Mouse (Mus musculus): Measurements from ENCODE around the gene Schip1.
"Not testable (repeated sequence)": the region's sequence is repeated elsewhere in the genome, so short reads cannot be mapped to it uniquely, and the experiment has no call there.

The Schip1 gene

GRCm38 (mm10) chr3:68064731-68065130 is at the start of gene Schip1:
Gene Schip1, plus strand, starts transcription at chr3:68064802.
- DNase-seq (ENCODE audit: low read depth, low spot score), result no peak

GRCm38 (mm10) chr3:68015786-68016185 is 48.8 kb upstream of the Schip1 start:
- DNase-seq (ENCODE audit: low read depth, low spot score), result no peak

GRCm38 (mm10) chr3:68019401-68019800 is 45.2 kb upstream of the Schip1 start:
- DNase-seq (ENCODE audit: low read depth, low spot score), result no peak

- no peak for DNase-seq (ENCODE audit: low read depth, low spot score)
Observed at GRCm38 (mm10) chr3:68036097-68036496, 28.5 kb upstream of the Schip1 start.

GRCm38 (mm10) chr3:68042951-68043350 is 21.7 kb upstream of the Schip1 start:
- DNase-seq (ENCODE audit: low read depth, low spot score), result no peak

- no peak for DNase-seq (ENCODE audit: low read depth, low spot score)
Observed at GRCm38 (mm10) chr3:68045475-68046416, 18.9 kb upstream of the Schip1 start.

GRCm38 (mm10) chr3:68053538-68053937 is 11.1 kb upstream of the Schip1 start:
- no peak for DNase-seq (ENCODE audit: low read depth, low spot score)

- DNase-seq (ENCODE audit: low read depth, low spot score), result no peak
Observed at GRCm38 (mm10) chr3:68055071-68055470, 9.5 kb upstream of the Schip1 start.

- DNase-seq (ENCODE audit: low read depth, low spot score), result peak; percentile 31
Observed at GRCm38 (mm10) chr3:68056373-68057275, 8.0 kb upstream of the Schip1 start.

GRCm38 (mm10) chr3:68059162-68059800 is 5.3 kb upstream of the Schip1 start:
- DNase-seq (ENCODE audit: low read depth, low spot score), result no peak

- DNase-seq (ENCODE audit: low read depth, low spot score), result no peak
Observed at GRCm38 (mm10) chr3:68071395-68072386, 7.1 kb downstream of the Schip1 start.

GRCm38 (mm10) chr3:68077406-68077805 is 12.8 kb downstream of the Schip1 start:
- DNase-seq (ENCODE audit: low read depth, low spot score), result no peak

GRCm38 (mm10) chr3:68085024-68085423 is 20.4 kb downstream of the Schip1 start:
- no peak for DNase-seq (ENCODE audit: low read depth, low spot score)

- DNase-seq (ENCODE audit: low read depth, low spot score), result no peak
Observed at GRCm38 (mm10) chr3:68092108-68092507, 27.5 kb downstream of the Schip1 start.

- no peak for DNase-seq (ENCODE audit: low read depth, low spot score)
Observed at GRCm38 (mm10) chr3:68096724-68097431, 32.3 kb downstream of the Schip1 start.

- DNase-seq (ENCODE audit: low read depth, low spot score), result not testable (repeated sequence)
Observed at GRCm38 (mm10) chr3:68099561-68099960, 35.0 kb downstream of the Schip1 start.

- no peak for DNase-seq (ENCODE audit: low read depth, low spot score)
Observed at GRCm38 (mm10) chr3:68101343-68101742, 36.7 kb downstream of the Schip1 start.

GRCm38 (mm10) chr3:68105081-68105685 is 40.6 kb downstream of the Schip1 start:
- DNase-seq (ENCODE audit: low read depth, low spot score), result no peak

GRCm38 (mm10) chr3:68121338-68121737 is 56.7 kb downstream of the Schip1 start:
- no peak for DNase-seq (ENCODE audit: low read depth, low spot score)

Data from skeletal muscle tissue, adult 2 months (tissue).